Mouse (Mus musculus) cerebellum, postnatal 36 days (tissue): ENCODE data around the gene Rfx2.

ENCODE experiments used
- DNase-seq, 2 experiments: peaks; one replicate each; pipeline ENCODE4 v3.0.0; 2021 to 2022; ENCODE audit warnings: mixed read lengths in 2 of 2

Rfx2 gene

DNA sequence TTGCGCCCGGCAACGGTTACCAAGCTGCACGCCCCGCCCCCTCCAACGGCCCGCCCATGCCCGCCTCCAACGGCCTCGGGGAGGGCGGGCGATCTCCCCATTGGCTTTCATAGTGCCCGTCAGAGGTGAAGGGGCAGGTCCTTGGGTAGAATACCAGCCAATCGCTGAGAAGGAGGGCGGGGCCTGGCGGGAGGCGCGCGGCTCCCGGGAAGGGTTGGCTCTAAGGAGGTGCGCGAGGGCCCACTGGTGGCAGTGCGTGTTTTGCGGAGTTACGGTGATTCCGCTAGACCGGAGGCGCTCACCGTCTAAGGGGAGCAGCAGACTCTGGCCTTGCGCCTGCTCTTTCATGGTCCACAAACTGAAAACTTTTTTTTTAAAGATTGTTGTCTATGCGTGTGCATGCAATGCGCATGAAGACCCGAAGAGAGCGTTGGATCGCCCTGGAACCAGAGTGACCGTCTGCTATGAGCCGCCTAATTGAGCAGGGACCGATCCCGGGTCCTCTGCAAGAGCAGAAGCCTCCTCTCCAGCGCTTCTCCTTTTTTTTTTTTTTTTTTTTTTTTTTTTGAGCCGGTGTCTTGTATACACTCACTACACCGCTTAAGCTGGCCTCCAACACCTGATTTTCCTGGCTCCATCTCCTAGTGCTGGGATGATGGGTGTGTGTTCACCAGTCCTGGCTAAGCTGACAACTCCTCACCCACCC is 451 bp upstream of the Rfx2 start:
- DNase-seq = peak; percentile 97 to 99

DNA sequence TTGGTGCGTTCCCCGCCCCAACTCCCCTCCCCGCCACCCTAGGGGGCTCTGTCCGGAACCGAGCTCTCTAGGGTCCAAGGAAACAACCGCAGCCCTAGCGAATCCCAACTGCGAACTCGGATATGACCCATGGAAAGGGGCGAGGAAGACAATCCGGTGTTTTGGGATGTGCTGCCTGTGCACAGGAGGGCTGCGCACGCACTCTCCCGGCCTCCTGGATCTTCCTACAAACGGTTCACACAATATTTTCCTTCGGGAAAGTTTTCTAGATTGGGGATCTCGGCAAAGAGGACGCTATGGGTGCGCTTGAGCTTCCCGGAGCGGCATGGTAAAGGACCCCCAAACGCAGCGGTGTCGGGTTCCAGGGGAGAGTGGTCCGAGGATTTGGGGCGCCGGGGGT is 1.0 kb downstream of the Rfx2 start:
- no peak for DNase-seq

- no peak for DNase-seq
Measured at GRCm38 (mm10) chr17:56829171-56829570, 1.6 kb downstream of the Rfx2 start.

GRCm38 (mm10) chr17:56826718-56827117 is 4.1 kb downstream of the Rfx2 start:
- no peak for DNase-seq

DNA sequence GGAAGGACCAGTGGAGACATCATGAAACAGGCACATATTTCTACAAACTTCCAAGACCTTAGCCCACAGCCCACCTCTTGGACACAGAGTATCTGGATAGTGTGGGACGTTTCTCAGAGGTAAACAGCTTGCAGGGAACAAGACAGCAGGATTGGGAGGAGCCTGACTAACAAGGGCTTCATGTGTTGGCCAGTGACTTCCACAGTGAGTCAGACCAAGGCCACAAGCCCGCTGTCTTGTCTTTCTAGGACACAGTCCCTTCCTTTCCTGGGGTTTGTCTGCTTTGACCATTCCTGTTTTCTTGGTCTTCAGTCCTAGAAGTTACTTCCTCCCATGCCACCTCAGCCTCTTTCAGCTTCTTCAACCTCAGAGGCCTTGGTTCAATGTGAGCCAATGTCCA is 7.5 kb downstream of the Rfx2 start:
- no peak for DNase-seq

GRCm38 (mm10) chr17:56822380-56822779 is 8.4 kb downstream of the Rfx2 start:
- DNase-seq = no peak

DNA sequence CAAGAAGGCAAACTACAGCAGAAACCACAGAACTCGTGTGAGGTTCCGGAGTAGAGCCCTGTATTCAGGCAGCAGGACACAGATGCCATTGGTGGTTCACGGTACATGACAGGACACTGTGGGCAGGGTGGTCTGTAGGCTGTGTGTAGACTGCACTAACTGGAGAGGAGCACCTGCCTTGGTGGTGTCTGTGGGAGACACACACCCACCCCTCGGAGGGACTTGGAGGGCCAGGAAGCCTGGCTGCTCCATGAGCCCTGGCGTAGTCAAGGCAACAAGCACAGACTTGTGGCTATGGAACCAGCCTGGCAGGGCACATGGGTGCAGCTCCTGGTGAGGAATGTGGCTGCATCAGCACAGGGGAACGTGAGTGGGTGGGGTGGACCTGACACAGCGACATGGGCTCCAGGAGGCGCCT is 11.1 kb downstream of the Rfx2 start:
- no peak for DNase-seq

DNA sequence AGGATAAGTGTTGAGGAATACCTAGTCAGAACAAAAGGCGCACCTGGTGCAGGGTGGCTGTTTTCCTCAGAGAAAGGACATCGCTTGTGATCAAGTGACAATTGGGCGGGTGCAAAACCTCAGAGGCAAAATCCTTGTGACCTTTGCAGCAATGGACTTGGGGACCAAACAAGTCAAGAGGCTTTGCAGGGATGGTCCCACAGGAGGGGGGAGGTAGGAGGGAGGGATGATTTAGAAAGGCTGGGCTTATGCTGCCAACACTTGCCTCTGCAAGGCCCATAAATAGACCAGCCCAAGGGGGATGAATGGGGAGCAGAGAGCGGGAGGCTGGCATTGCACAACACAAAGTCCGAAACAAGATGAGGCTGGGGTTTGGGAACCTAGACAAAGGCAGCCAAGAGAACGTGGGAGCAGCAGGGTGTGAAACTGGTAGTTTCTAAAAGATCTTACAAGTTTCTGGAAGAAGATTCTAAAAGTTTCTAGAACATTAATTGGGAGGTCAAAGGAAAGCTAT is 11.7 kb downstream of the Rfx2 start:
- no peak for DNase-seq

- no peak for DNase-seq
Measured at GRCm38 (mm10) chr17:56818067-56818636, 12.7 kb downstream of the Rfx2 start.

- no peak for DNase-seq
Measured at GRCm38 (mm10) chr17:56815057-56815345, 15.8 kb downstream of the Rfx2 start.

GRCm38 (mm10) chr17:56814316-56815056 is 16.3 kb downstream of the Rfx2 start:
- peak; percentile 20 to 21 for DNase-seq

GRCm38 (mm10) chr17:56810245-56810644 is 20.6 kb downstream of the Rfx2 start:
- peak; percentile 55 to 64 for DNase-seq

GRCm38 (mm10) chr17:56808518-56808917 is 22.3 kb downstream of the Rfx2 start:
- DNase-seq = peak; percentile 74 to 81

DNA sequence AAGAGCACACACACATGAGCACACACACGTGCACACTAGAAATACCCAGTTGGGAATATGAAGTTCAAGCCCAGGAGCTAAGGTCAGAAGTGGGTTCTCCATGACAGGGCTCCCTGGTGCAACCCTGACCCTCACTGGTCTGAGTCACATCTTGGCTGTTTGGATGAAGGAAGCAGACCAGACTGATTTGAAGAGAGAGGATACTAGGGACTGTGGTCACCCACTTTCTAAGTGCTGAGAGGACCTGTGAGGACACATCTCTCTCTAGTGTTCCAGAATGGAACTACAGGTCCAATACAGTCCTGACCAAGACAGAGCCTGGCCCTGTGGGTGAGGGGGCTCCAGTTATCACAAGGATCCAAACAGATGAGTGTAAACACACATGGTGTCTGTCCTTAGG is 25.0 kb downstream of the Rfx2 start:
- no peak for DNase-seq

DNA sequence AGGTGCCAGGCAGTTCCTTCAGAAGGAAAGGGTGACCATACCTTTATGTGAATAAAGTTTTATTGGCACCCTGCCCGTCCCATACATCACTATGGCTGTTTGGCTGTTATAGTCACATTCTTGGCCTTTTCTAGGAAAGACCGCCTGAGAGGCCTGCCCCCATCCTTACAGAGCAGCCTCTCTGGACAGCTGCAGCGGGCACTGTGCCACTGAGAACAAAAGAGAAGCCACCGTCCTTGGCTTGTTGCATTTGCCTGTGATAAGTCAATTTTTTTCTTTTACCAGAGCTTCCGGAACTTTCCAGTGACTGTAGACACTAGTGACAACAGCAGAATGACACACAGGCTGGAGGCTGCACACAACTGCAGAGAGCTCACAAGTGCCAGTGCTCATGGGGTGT is 25.9 kb downstream of the Rfx2 start:
- DNase-seq = no peak

DNA sequence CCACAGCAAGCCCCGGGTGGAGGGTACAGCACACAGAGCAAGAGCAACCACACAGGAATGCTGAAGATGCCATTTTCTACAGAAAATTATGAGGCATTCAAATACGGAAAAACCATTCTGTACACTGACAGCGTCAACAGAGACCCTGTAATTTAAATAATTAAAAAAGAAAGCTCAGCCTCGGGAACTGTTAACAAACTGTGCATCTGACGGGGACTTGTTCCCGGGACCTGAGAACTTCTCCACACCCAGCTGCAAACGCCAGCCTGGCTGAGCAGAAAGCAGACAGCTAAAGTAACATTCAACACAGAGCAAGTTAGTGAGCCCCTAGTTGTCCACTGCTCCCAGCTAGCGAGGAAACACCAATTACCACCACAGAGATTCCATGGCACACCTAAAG is 28.7 kb downstream of the Rfx2 start:
- no peak for DNase-seq

- no peak for DNase-seq
Measured at GRCm38 (mm10) chr17:56799276-56799675, 31.5 kb downstream of the Rfx2 start.

DNA sequence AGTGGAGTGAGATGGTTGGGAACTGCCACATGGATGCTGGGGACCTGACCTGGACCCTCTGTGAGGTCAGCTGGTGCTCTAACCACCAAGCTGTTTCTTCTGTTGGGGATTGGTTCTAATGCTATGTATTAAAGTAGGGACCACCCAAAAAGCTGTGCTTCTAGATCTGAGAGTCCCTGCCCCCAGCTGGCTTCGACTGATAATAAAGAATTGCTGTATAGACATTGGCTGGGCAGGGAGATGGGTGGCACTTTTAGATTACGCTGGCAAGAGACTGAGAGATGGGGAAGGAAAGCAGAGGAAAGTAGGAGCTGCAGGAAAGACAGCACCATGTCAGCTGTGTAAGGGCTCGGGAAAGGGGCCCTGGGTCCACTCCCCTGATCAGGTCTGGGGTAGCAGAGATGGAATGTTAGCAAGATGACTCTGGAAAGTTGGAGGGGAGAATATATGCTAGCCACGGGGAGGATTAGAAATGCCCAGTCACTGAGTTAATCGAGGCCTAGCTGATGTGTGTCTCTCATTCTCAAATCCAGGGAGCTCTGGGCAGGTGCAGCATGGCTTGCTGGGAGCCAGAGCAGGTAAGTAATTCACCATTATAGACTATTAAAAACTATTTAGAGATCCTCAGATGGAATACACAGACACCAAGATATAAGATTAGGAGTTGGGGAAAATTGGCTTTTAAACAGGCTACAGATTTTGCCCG is 37.0 kb downstream of the Rfx2 start:
- no peak for DNase-seq

DNA sequence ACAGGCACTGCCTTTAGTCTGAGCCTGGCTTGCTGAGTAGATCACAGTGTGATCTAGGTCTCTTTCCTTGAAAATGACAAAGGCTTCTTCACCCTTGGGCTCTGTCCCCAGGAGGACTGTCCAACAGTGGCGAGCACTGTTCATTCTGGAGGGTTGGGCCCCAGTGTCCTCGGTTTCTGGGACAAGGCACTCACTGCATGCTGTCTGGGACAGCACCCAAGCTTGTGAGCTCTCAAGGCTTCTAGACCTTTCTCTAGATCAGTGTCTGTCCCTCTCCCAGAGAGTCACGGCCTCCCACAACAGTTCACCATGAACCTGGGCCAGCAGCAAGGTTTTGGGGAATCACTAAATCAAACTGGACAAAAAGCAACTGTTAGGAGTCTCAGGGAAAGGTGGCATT is 38.2 kb downstream of the Rfx2 start:
- no peak for DNase-seq

DNA sequence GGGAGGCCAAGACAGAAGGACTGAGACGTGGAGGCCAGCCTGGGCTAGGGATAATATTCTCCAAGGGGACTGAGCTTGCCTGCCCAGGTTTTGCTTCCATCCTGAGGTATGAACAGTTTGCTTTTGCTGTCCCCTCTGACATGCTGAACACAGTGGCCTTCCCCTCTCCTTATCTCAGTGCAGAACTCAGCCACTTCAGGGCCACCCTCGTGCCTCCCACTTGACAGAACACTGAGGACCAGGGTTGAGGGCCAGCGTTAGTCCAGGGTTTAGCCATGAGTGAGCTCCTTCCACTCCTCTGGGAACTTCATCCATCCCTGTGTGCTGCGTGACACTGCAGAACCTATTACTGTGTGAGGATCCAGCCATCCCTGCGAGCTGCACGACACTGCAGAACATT is 41.5 kb downstream of the Rfx2 start:
- DNase-seq = no peak

DNA sequence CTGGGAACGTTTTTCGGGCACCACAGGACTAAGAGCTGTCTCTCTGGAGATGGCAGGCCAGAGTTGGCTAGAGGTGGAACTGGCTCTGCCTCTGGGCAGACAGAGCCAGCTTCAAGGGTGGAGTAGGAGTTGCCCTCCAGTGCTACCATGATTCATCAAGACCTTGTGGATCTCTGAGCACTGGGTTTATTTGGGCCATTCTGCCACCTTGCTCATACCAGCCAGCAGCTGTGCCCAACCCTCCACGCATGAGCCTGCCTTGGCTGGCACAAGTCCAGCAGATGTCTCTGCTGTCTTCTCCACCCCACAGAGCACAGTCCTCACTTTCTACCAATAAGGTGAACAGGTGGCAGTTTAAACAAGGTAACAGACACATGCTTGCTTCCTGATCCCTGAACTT is 41.9 kb downstream of the Rfx2 start:
- no peak for DNase-seq

- DNase-seq = no peak
Measured at GRCm38 (mm10) chr17:56780291-56780978, 50.4 kb downstream of the Rfx2 start.

DNA sequence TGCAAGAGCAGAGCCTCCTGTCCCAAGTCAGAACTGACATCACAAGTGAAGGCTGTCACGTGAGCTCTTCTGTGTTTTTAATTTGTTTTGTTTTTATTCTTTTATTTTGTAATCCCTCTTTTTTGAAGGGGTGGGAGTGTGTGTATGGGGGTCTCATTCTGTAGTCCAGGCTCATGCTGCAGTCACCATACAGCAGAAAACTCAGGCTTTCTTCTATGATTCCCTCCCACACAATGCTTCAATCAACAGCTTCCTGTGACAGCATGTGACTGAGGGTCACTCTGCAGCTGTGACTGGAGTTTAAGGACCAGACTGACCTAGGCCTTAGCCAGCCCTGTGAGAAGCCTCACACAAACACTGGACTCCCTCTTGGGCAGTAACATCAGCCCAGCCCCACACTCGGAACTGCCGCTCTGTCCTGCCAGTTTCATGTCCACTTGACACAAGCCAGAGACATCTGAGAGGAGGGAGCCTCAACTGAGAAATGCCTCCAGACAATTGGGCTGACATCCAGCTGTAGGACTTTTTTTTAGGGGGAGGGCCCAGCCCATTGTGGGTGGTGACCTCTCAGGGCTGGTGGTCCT is 51.9 kb downstream of the Rfx2 start:
- no peak for DNase-seq
